Mouse (Mus musculus) limb, embryonic 15.5 days (tissue): Measurements from ENCODE around the gene Fosl2. TPM values are rescaled to one million over a fixed set of nuclear protein-coding genes. Genes with fewer than 3 reads are reported as not detected.

Source experiments
- ATAC-seq: fragments of 200-750 bp; cut with Nextera tagmentation; 2 replicates; pipeline ENCODE4 v1.8.0; 2017; ENCODE audit warnings: low read depth, moderate TSS enrichment; ENCODE audit not compliant: insufficient number of reproducible peaks, low FRiP score, low TSS enrichment
- H3K27ac ChIP-seq: fragments of 300-500 bp; sonication (generic); 2 replicates; pipeline ENCODE4 v1.5.1; 2015; ENCODE audit warnings: moderate library complexity, mild to moderate bottlenecking, inconsistent platforms
- H3K27me3 ChIP-seq: fragments of 300-500 bp; sonication (generic); 2 replicates; pipeline ENCODE4 v1.6.1; 2015; ENCODE audit warnings: inconsistent platforms
- H3K36me3 ChIP-seq: fragments of 300-500 bp; sonication (generic); 2 replicates; pipeline ENCODE4 v1.6.1; 2015; ENCODE audit warnings: inconsistent platforms
- H3K4me1 ChIP-seq: fragments of 300-500 bp; sonication (generic); 2 replicates; pipeline ENCODE4 v1.6.1; 2015; ENCODE audit warnings: inconsistent platforms
- H3K4me2 ChIP-seq: fragments of 300-500 bp; sonication (generic); 2 replicates; pipeline ENCODE4 v1.6.1; 2015; ENCODE audit warnings: mild to moderate bottlenecking, inconsistent platforms
- H3K4me3 ChIP-seq: fragments of 300-500 bp; sonication (generic); 2 replicates; pipeline ENCODE4 v1.5.1; 2015; ENCODE audit warnings: mild to moderate bottlenecking, inconsistent platforms
- H3K9ac ChIP-seq: fragments of 300-500 bp; sonication (generic); 2 replicates; pipeline ENCODE4 v1.6.1; 2015; ENCODE audit warnings: inconsistent platforms
- H3K9me3 ChIP-seq: fragments of 300-500 bp; sonication (generic); 2 replicates; pipeline ENCODE4 v1.6.1; 2016; ENCODE audit warnings: inconsistent platforms
- WGBS: fragments of 180-500 bp; shearing (Covaris S2); methylation state at CpG from one replicate; pipeline ENCODE4 v1.1.7; 2015; 5-methylcytosine and 5-hydroxymethylcytosine counted together
- polyA plus RNA-seq: library from polyadenylated mRNA; unstranded; fragments of >200 nt; fragmentation: Nextera tagmentation; extraction: Ambion mirVana; gene quantifications from 2 replicates; pipeline ENCODE4 v1.2.1, GENCODE M21; 2015

Gene Fosl2
- polyA plus RNA-seq: 9.9 and 10.6 TPM in 2 replicates

DNA sequence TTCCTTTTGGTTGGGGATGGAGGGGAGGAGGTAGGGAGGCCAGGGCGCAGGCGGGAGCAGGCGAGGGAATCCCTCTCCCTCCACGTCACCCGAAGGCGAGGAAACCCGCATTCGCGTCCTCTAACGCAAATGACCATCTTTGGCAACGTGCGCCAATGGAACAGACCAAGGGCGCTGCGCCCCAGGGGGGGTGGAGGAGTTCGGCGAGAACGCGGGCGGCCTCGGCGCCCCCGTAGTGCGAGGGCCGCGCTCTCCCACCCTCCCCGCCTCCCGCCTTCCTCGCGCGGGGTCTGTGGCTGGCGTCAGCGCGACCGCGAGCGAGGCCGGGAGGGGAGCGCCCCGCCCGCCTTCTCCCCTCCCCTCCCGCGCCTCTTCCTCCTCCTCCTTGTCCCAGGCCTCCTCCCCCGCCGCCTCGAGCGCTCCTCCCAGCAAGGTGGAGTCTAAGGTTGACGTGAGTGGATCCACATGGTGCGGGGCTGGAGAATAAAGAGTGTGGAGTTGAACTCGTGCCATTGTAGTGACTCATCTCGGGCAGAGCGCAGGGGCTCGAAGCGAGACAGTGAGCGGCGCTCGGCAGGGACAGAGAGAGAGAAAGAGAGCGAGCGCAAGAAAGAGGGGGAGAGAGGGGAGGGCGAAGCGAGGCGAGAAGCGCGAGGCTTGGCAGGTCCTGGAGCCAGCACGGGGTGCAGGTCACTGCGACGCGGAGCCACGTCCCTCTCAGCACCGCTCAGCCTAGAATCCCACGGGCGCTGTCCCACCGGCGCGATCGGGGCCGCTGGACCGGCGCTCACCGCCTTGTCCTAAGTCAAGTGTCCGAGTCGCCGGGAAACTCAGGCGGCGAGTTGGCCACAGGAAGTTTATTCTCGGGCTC is at the start of gene Fosl2:
Gene Fosl2 (plus strand): TSS at position 466 of the 871 bp plus-strand sequence.
- Histone ChIP-seq H3K4me3 (peak within 1 kb of the TSS; percentile 75), H3K9ac (peak within 1 kb of the TSS; percentile 73), H3K4me1 (peaks cover 41% of the 10 kb centered on the region), H3K9me3 (no peaks in the 10 kb centered on the region), H3K27ac (peak within 1 kb of the TSS; percentile 99), H3K4me2 (peak within 1 kb of the TSS; percentile 82), H3K27me3 (peaks cover 4% of the 10 kb centered on the region), H3K36me3 (no peaks in the 10 kb centered on the region)
- WGBS: under 1% methylated on average over 76 of the region's 85 CpGs
- peak; percentile 90 for ATAC-seq

- H3K4me3 ChIP-seq: no peak overlapping the region
- H3K27ac ChIP-seq: no peak overlapping the region
- no peaks in the 10 kb centered on the region for H3K9me3 ChIP-seq
- H3K27me3 ChIP-seq: no peaks in the 10 kb centered on the region
- ATAC-seq: no peak
- peaks cover 25% of the 10 kb centered on the region for H3K4me1 ChIP-seq
- no peak overlapping the region for H3K4me2 ChIP-seq
- H3K36me3 ChIP-seq: no peaks in the 10 kb centered on the region
- 91% methylated on average over 2 of the region's 2 CpGs for WGBS
- H3K9ac ChIP-seq: no peak overlapping the region
Observed at GRCm38 (mm10) chr5:32085971-32086370, 49.6 kb upstream of the Fosl2 start.

DNA sequence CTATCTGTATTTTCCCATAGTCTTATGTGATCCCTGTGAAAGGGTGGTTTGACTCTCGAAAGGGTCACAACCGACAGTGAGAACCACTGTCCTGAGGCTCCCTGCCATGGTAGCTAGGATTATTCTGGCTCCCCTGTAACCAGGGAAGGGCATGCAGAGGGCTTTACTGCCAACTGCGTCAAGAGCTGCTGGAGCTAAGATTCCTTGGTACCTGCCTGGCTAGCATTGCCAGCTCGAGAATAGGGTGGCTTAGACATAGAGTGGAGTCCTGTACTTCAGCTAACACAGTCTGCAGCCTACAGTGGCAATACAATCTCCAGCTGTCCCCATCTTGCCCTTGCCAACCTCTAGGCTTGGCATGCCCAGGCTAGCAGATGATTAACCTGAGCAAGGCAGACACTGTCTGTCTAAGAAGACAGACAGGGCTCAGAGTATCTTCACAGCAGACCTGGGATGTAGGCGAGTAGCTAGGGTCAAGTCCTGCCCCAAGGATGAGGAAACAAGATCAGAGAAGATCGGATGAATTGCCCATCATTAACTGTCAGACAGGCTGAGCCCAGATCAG is 49.0 kb upstream of the Fosl2 start:
- no peak for ATAC-seq
- Histone ChIP-seq H3K27me3 (no peaks in the 10 kb centered on the region), H3K4me3 (no peak overlapping the region), H3K9ac (no peak overlapping the region), H3K9me3 (no peaks in the 10 kb centered on the region), H3K27ac (no peak overlapping the region), H3K4me2 (no peak overlapping the region), H3K36me3 (no peaks in the 10 kb centered on the region), H3K4me1 (peaks cover 19% of the 10 kb centered on the region)
- 82% methylated on average over 6 of the region's 6 CpGs for WGBS

GRCm38 (mm10) chr5:32089481-32089880 is 46.1 kb upstream of the Fosl2 start:
- H3K4me1 ChIP-seq: peaks cover 15% of the 10 kb centered on the region
- no peak overlapping the region for H3K27ac ChIP-seq
- no peak overlapping the region for H3K9ac ChIP-seq
- no peaks in the 10 kb centered on the region for H3K9me3 ChIP-seq
- H3K36me3 ChIP-seq: no peaks in the 10 kb centered on the region
- 32% methylated on average over 5 of the region's 5 CpGs for WGBS
- no peaks in the 10 kb centered on the region for H3K27me3 ChIP-seq
- H3K4me2 ChIP-seq: no peak overlapping the region
- ATAC-seq: no peak
- no peak overlapping the region for H3K4me3 ChIP-seq

GRCm38 (mm10) chr5:32092281-32092680 is 43.3 kb upstream of the Fosl2 start:
- no peak overlapping the region for H3K27ac ChIP-seq
- no peak overlapping the region for H3K4me3 ChIP-seq
- no peak overlapping the region for H3K9ac ChIP-seq
- no peaks in the 10 kb centered on the region for H3K27me3 ChIP-seq
- no peak overlapping the region for H3K4me2 ChIP-seq
- H3K36me3 ChIP-seq: no peaks in the 10 kb centered on the region
- H3K9me3 ChIP-seq: no peaks in the 10 kb centered on the region
- H3K4me1 ChIP-seq: peaks cover 5% of the 10 kb centered on the region; the same call in 1 of the 2 replicates
- no peak for ATAC-seq

- no peaks in the 10 kb centered on the region for H3K9me3 ChIP-seq
- H3K9ac ChIP-seq: no peak overlapping the region
- H3K4me3 ChIP-seq: no peak overlapping the region
- WGBS: 69% methylated on average over 3 of the region's 3 CpGs
- peaks cover 30% of the 10 kb centered on the region for H3K4me1 ChIP-seq
- no peak overlapping the region for H3K4me2 ChIP-seq
- no peak for ATAC-seq
- no peaks in the 10 kb centered on the region for H3K36me3 ChIP-seq
- no peaks in the 10 kb centered on the region for H3K27me3 ChIP-seq
- H3K27ac ChIP-seq: no peak overlapping the region
Observed at GRCm38 (mm10) chr5:32098691-32099090, 36.9 kb upstream of the Fosl2 start.

DNA sequence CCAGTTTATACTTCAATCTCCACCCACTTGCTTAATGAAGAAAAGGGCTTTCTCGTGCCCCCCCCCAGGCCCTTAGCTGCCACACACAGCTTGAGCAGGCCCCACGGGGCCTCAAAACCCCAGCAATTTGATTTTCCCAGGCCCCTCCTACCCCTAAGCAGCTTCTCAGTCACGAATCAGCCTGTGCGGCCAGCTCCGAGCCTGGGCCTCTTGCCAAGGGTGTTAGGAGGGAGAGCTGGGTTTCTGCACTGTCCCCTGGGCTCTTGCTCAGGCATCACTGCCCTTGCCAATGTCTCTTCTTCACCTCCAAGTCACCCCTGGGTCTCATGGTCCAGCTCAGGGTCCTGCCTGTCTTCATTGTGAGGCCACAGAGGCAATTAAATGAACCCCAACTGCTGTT is 33.1 kb upstream of the Fosl2 start:
- Histone ChIP-seq H3K4me1 (peaks cover 30% of the 10 kb centered on the region), H3K4me2 (no peak overlapping the region), H3K4me3 (no peak overlapping the region), H3K9me3 (no peaks in the 10 kb centered on the region), H3K9ac (no peak overlapping the region), H3K27me3 (no peaks in the 10 kb centered on the region), H3K36me3 (no peaks in the 10 kb centered on the region), H3K27ac (no peak overlapping the region; the same call in 1 of the 2 replicates)
- 10% methylated on average over 5 of the region's 5 CpGs for WGBS
- no peak for ATAC-seq

DNA sequence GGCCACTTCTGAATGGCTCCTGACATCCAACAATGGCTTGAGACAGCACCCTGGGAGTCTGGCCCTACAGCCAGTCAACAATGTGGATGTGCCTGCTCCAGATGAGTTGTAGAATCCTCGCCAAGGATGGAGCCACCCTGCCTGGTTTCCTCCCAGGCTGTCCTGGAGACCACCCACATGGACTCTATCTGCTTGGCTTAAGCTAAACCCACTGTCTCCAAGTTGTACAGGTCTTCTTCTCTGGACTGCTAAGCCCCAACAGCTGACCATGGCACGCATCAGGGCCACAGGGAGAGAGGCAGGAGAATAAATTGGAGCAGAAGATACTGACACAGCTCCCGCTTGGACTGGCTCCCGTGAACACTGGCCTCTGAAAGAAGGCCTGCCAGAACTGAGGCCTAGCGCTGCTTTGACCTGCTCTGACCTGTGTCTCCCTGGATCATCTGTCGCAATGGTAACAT is 32.6 kb upstream of the Fosl2 start:
- no peak overlapping the region for H3K4me2 ChIP-seq
- no peak overlapping the region; the same call in 1 of the 2 replicates for H3K27ac ChIP-seq
- H3K36me3 ChIP-seq: no peaks in the 10 kb centered on the region
- H3K27me3 ChIP-seq: no peaks in the 10 kb centered on the region
- no peaks in the 10 kb centered on the region for H3K9me3 ChIP-seq
- no peak overlapping the region for H3K9ac ChIP-seq
- 74% methylated on average over 6 of the region's 6 CpGs for WGBS
- no peak for ATAC-seq
- peaks cover 30% of the 10 kb centered on the region for H3K4me1 ChIP-seq
- H3K4me3 ChIP-seq: no peak overlapping the region

DNA sequence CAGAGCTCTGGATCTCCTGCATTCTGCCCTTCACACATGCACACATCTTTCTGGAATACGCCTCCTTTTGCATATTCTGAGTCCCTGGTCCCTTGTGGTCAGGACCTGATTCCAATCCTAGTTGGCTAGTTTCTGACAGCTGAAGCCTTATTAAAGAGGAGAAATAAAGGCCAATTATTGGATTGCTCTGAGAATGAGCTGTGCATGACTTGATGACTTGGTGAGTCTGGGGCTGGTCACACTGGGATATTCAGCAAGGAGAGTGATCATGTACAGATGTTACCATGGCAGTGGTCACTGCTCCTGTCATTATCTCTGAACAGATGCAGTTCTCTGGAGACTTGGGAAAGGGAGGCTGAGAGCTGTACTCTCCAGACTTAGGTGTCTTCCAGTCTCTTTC is 32.1 kb upstream of the Fosl2 start:
- Histone ChIP-seq H3K9me3 (no peaks in the 10 kb centered on the region), H3K4me2 (no peak overlapping the region), H3K27ac (no peak overlapping the region), H3K9ac (no peak overlapping the region), H3K4me3 (no peak overlapping the region), H3K4me1 (peaks cover 30% of the 10 kb centered on the region), H3K27me3 (no peaks in the 10 kb centered on the region), H3K36me3 (no peaks in the 10 kb centered on the region)
- no peak for ATAC-seq
- 89% methylated on average over 1 of the region's 1 CpGs for WGBS

DNA sequence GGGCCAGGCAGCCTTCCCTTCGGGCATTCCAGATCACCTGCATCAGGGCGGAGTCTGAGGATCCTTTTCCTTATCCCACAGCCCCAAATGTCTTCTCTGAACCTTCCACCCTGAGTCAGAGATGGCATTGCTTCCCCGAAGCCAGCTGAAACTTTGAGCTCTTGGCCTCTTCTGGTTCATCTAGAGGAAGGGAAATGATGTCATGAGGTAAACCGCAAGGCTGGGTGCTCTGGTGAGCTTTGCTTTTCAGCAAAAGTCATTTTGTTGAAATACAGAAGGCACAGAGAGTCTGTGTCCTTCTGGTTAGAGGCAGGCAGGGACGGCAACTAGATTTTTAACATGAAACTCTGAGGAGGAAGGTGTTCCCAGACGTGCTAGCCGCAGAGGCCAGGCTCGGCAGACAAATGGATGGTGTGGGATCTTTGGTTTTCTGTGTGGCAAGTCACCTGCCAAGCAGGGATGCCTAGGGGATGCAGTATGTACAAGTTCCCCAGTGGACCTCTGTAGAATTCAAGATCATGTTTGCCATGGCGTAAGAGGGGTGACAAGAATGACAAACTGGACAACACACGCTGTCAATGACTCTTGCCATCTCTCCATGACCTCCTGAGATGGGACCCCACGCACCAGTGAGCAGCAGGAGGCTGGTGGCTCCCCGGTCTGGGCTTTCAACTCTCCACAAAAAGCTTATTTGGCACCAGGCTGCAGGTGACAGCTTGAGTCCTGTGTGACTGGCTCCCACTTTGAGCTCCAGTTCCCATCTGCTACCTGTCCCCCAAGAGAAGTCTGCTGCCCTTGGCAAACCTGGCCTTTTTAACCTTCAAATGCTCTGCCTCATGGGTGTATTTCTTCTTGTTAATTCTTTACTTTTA is 31.2 kb upstream of the Fosl2 start:
- Histone ChIP-seq H3K9ac (no peak overlapping the region), H3K27me3 (no peaks in the 10 kb centered on the region), H3K4me1 (peaks cover 29% of the 10 kb centered on the region), H3K36me3 (no peaks in the 10 kb centered on the region), H3K4me3 (no peak overlapping the region), H3K27ac (no peak overlapping the region), H3K4me2 (no peak overlapping the region), H3K9me3 (no peaks in the 10 kb centered on the region)
- no peak for ATAC-seq
- 75% methylated on average over 12 of the region's 12 CpGs for WGBS

DNA sequence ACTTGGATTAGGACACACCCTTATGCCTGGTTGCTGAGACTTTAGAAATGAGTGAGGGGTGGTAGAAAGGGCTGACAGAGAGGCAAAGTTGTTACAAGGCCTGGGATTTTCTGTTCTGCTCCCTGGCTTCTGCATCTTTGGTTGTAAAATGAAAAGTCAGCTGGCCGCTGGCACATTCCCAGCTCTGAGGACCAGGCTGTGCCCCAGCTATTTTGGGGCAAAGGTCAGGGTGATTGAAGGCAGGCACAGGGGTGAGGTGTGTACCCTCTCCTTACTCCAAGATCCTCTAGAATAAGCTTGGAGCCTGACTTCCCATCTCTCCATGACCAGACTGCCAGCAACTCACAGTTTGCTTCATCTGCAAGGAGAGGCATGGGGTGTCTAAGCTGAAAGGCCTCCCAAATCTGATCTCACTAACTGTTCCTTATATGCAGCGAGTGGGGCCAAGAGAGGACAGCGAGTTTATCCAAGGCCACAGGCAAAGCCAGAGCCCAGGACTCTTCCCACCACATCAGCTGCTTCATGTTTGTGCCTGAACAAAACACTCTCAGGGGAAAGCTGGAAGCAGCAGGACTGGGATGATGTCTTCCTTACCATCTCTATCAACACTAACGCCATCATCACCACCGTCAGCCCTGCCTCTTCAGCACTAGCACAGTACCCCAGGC is 29.0 kb upstream of the Fosl2 start:
- ATAC-seq: no peak
- Histone ChIP-seq H3K36me3 (no peaks in the 10 kb centered on the region), H3K9me3 (no peaks in the 10 kb centered on the region), H3K4me2 (no peak overlapping the region), H3K27ac (no peak overlapping the region), H3K4me1 (peaks cover 18% of the 10 kb centered on the region), H3K4me3 (no peak overlapping the region), H3K27me3 (no peaks in the 10 kb centered on the region), H3K9ac (no peak overlapping the region)
- WGBS: 77% methylated on average over 5 of the region's 5 CpGs
